In the genomic region with DNA sequence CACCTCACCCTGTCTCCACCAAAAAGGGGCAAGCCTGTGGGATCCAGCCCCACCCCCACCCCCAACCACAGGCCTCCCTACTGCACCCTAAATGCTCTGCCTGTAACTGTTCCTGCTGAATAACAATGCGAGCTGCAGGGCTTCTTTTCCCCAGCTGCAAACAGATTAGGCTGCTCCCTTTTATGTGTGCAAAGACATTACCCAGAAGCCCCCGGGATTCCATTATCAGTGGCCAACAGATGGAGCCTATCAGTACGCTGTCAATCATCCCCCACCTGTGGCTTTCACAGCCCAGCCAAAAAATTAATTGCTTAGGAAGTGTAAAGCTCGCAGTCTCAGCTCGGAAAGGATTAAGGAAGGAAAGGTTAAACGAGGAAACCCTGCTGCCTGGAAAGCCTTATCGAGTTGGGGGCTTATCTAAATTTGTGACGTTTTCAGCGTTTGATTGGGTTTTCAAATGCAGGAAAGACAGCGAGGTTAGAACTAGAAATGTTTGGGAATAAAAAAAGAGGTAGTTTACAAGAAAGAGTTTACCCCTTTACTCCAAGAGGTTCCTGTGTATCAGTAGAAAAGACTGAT, we compare ENCODE assay signal across 8 mouse cellular contexts.
DNase-seq lines count a peak whose midpoint lies in the region; ATAC-seq lines count a peak whose summit lies in the region.

No protein-coding gene starts in this region.

- peak overlapping the region; percentile 52 for H3K4me2 ChIP-seq in neural tube, embryonic 13.5 days

- H3K9me3 ChIP-seq in forebrain, embryonic 10.5 days = no peaks in the 10 kb centered on the region
- no peaks in the 10 kb centered on the region for H3K9me3 ChIP-seq in neural tube, embryonic 13.5 days

- peaks cover 15% of the 10 kb centered on the region for H3K4me1 ChIP-seq in forebrain, embryonic 10.5 days
- peaks cover 12% of the 10 kb centered on the region for H3K4me1 ChIP-seq in neural tube, embryonic 13.5 days (replicated peaks)

- under 1% methylated on average over 10 of the region's 10 CpGs for WGBS in forebrain, embryonic 10.5 days
- under 1% methylated on average over 10 of the region's 10 CpGs for WGBS in neural tube, embryonic 13.5 days

- peak overlapping the region; percentile 75 for H3K27ac ChIP-seq in forebrain, embryonic 10.5 days
- peak overlapping the region; percentile 85 for H3K27ac ChIP-seq in neural tube, embryonic 13.5 days (replicated peaks)

- H3K27me3 ChIP-seq in forebrain, embryonic 10.5 days (ENCODE audit: poor library complexity, severe bottlenecking) = no peaks in the 10 kb centered on the region
- no peaks in the 10 kb centered on the region for H3K27me3 ChIP-seq in neural tube, embryonic 13.5 days

- peak; percentile 97 for ATAC-seq in neural tube, embryonic 13.5 days (ENCODE audit: low read depth)

- peak overlapping the region; percentile 53 for H3K9ac ChIP-seq in neural tube, embryonic 13.5 days

- peak; percentile 60 to 76 for DNase-seq in cerebellum, postnatal 14 days
- no peak for DNase-seq in cerebellum, postnatal 36 days
- DNase-seq in ES-CJ7 (ENCODE audit: low read depth, low spot score) = peak; percentile 71
- DNase-seq in forebrain, embryonic 10.5 days (ENCODE audit: extremely low spot score, low spot score) = peak; percentile 65
- peak; percentile 18 to 41 for DNase-seq in layer of hippocampus, postnatal 14 days (ENCODE audit: low spot score in 2 of 2)
- no peak for DNase-seq in adrenal gland, postnatal 14 days
- no peak for DNase-seq in kidney, adult 8-10 months

- peak overlapping the region; percentile 34 for H3K4me3 ChIP-seq in forebrain, embryonic 10.5 days
- peak overlapping the region; percentile 25 for H3K4me3 ChIP-seq in neural tube, embryonic 13.5 days

- no peaks in the 10 kb centered on the region for H3K36me3 ChIP-seq in forebrain, embryonic 10.5 days (replicated peaks)
- no peaks in the 10 kb centered on the region for H3K36me3 ChIP-seq in neural tube, embryonic 13.5 days

Comparison
In these comparisons a context has a peak if more than half of its experiments do, and no peak if none do; other contexts are left out.
1. DNase-seq: peak in cerebellum, postnatal 14 days (2 of 2), ES-CJ7 (single experiment), forebrain, embryonic 10.5 days (single experiment) and layer of hippocampus, postnatal 14 days (2 of 2); none in cerebellum, postnatal 36 days (0 of 2), adrenal gland, postnatal 14 days (single experiment) and kidney, adult 8-10 months (0 of 2).